Mouse (Mus musculus) liver, embryonic 14.5 days (tissue): ENCODE measurements around the gene Slc11a2. TPM values are rescaled to one million over a fixed set of nuclear protein-coding genes. Genes with fewer than 3 reads are reported as not detected.
"Not testable (repeated sequence)": the region's sequence is repeated elsewhere in the genome, so short reads cannot be mapped to it uniquely, and the experiment has no call there.

ENCODE experiments used
- ATAC-seq: fragments of 200-750 bp; cut with Nextera tagmentation; 2 replicates; pipeline ENCODE4 v1.8.0; 2017; ENCODE audit warnings: moderate number of reproducible peaks, mild to moderate bottlenecking, moderate library complexity; ENCODE audit not compliant: insufficient read depth
- DNase-seq, 3 experiments: peaks; one replicate each; pipeline ENCODE4 v3.0.0-alpha.2; 2012 to 2013; ENCODE audit warnings: low read depth in 3 of 3, low spot score in 3 of 3
- H3K27ac ChIP-seq: fragments of 300-500 bp; sonication (generic); 2 replicates; pipeline ENCODE4 v1.5.1; 2014; ENCODE audit warnings: moderate library complexity, mild to moderate bottlenecking, control low read depth, inconsistent platforms
- H3K27me3 ChIP-seq: fragments of 300-500 bp; sonication (generic); 2 replicates; pipeline ENCODE4 v1.6.1; 2014; ENCODE audit warnings: mild to moderate bottlenecking, low read length, moderate library complexity; ENCODE audit not compliant: control insufficient read depth, insufficient read depth
- H3K36me3 ChIP-seq: fragments of 300-500 bp; sonication (generic); replicated peaks from 2 replicates; pipeline ENCODE4 v1.6.1; 2014; ENCODE audit warnings: low read depth; ENCODE audit not compliant: control insufficient read depth, insufficient read depth
- H3K4me1 ChIP-seq, 2 experiments: fragments of 200-500 bp in 1 of 2; fragments of 300-500 bp in 1 of 2; sonication (generic) in 1 of 2; replicated peaks; 2 replicates each; pipeline ENCODE4 v1.6.1; 2012 to 2014; ENCODE audit warnings: antibody characterized with exemption in 1 of 2, inconsistent platforms in 1 of 2, low read length in 1 of 2; ENCODE audit not compliant: control insufficient read depth in 2 of 2, insufficient read depth in 2 of 2
- H3K4me2 ChIP-seq: fragments of 300-500 bp; sonication (generic); 2 replicates; pipeline ENCODE4 v1.6.1; 2014; ENCODE audit warnings: low read depth, mild to moderate bottlenecking, control low read depth, moderate library complexity
- H3K4me3 ChIP-seq, 2 experiments: fragments of 200-500 bp in 1 of 2; fragments of 300-500 bp in 1 of 2; sonication (generic) in 1 of 2; 2 replicates each; pipeline ENCODE4 v1.5.1; 2012 to 2014; ENCODE audit warnings: low read depth in 2 of 2, low read length in 2 of 2, mild to moderate bottlenecking in 2 of 2, control low read depth in 1 of 2, inconsistent platforms in 1 of 2, moderate library complexity in 1 of 2; ENCODE audit not compliant: insufficient read depth in 1 of 2
- H3K9ac ChIP-seq: fragments of 300-500 bp; sonication (generic); replicated peaks from 2 replicates; pipeline ENCODE4 v1.6.1; 2014; ENCODE audit warnings: mild to moderate bottlenecking, control low read depth, moderate library complexity
- H3K9me3 ChIP-seq: fragments of 300-500 bp; sonication (generic); 2 replicates; pipeline ENCODE4 v1.6.1; 2016; ENCODE audit warnings: low read length, mixed read lengths; ENCODE audit not compliant: control insufficient read depth
- CTCF ChIP-seq: IDR thresholded peaks from 2 replicates; pipeline ENCODE4 v1.5.1; 2016; ENCODE audit warnings: antibody characterized with exemption, low read depth, control low read depth
- EP300 ChIP-seq: IDR thresholded peaks from 2 replicates; pipeline ENCODE4 v1.6.1; 2016; ENCODE audit warnings: antibody characterized with exemption, low read depth
- WGBS: fragments of 180-500 bp; shearing (Covaris S2); extraction: QIAGEN DNeasy Blood & Tissue Kit; methylation state at CpG from one replicate; pipeline ENCODE4 v1.1.7; 2014; ENCODE audit not compliant: insufficient replicate concordance; 5-methylcytosine and 5-hydroxymethylcytosine counted together
- polyA plus RNA-seq, 2 experiments: library from polyadenylated mRNA; depleted of rRNA in 1 of 2; stranded (reverse) in 1 of 2; unstranded in 1 of 2; fragments of >200 nt; fragmentation: Nextera tagmentation in 1 of 2; extraction: Ambion mirVana in 1 of 2; gene quantifications; 2 replicates each; pipeline versions ENCODE4 v1.2.1 to v1.2.3; 2012 to 2014

Slc11a2 gene
- polyA plus RNA-seq, 2 experiments = 37.7 to 38.4 TPM

DNA sequence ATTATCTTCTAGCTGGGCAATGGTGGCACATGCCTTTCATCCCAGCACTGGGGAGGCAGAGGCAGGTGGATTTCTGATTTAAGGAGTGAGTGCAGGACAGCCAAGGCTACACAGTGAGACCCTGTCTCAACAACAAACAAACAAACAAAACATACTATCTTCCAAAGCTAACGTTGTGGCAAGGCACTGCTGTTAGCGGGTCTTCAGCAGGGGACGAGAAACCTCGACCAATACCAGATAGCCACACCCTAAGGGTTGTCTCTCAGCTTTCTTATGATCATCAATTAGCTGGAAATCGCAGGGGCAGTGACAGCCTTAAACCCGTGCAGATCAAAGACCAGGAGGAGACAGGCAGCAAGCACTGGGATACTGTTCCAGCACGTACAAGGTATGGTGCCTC lies 60.6 kb downstream of the Slc11a2 start, which contains the start of gene Higd1c:
TSS of gene Higd1c (plus strand) at position 301 of the 400 bp plus-strand sequence.
- Histone ChIP-seq H3K9me3 (no peaks in the 10 kb centered on the region), H3K36me3 (no peaks in the 10 kb centered on the region), H3K4me3 (no peak within 1 kb of the TSS), H3K27me3 (no peaks in the 10 kb centered on the region), H3K4me2 (no peak within 1 kb of the TSS), H3K4me1 (no peaks in the 10 kb centered on the region), H3K27ac (no peak within 1 kb of the TSS), H3K9ac (no peak within 1 kb of the TSS)
- ATAC-seq = no peak
- DNase-seq = no peak
- 52% methylated on average over 7 of the region's 7 CpGs for WGBS
- no peak for TF ChIP-seq EP300
- no peak for TF ChIP-seq CTCF

DNA sequence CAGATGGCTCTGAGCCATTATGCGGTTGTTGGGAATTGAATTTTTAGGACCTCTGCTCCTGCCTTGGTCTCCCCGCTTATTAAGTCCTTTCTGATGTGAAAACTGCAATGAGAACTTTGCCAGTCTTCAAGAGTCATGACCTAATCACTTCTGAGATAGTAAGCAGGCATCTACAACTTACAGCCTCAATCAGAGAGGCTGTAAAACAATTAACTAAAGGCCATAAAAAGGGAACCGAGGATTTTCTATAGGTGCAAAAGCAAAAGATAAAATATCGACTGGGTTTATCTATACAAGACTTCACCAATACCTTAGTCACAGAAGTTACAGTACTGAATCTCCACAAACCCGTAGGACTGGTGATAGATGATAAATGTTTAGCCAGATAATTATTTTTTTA lies 69.0 kb downstream of the Slc11a2 start:
- Histone ChIP-seq H3K27me3 (no peaks in the 10 kb centered on the region), H3K4me1 (no peaks in the 10 kb centered on the region; a peak in 1 of 4 replicates), H3K4me3 (no peak overlapping the region), H3K9ac (no peak overlapping the region), H3K36me3 (no peaks in the 10 kb centered on the region), H3K9me3 (no peaks in the 10 kb centered on the region), H3K27ac (no peak overlapping the region), H3K4me2 (no peak overlapping the region)
- ATAC-seq (no peak), DNase-seq (no peak)
- TF ChIP-seq CTCF (no peak), EP300 (no peak)
- WGBS = 52% methylated on average over 5 of the region's 5 CpGs

DNA sequence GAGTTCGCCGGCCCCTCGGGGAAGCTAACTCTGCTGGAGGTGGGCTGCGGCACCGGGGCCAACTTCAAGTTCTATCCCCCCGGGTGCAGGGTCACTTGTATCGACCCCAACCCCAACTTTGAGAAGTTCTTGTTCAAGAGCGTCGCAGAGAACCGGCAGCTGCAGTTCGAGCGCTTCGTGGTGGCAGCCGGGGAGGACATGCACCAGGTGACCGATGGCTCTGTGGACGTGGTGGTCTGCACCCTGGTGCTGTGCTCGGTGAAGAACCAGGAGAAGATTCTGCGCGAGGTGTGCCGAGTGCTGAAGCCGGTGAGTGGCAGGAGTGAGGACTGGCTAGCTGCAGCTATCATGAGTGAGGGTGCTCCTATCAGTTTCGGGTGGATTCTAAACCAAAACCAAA lies 71.5 kb downstream of the Slc11a2 start:
- not testable (repeated sequence) for H3K9me3 ChIP-seq, H3K36me3 ChIP-seq, ATAC-seq, H3K4me3 ChIP-seq, DNase-seq, H3K4me1 ChIP-seq, H3K27ac ChIP-seq, H3K27me3 ChIP-seq, H3K9ac ChIP-seq, H3K4me2 ChIP-seq
- 69% methylated on average over 12 of the region's 22 CpGs for WGBS

DNA sequence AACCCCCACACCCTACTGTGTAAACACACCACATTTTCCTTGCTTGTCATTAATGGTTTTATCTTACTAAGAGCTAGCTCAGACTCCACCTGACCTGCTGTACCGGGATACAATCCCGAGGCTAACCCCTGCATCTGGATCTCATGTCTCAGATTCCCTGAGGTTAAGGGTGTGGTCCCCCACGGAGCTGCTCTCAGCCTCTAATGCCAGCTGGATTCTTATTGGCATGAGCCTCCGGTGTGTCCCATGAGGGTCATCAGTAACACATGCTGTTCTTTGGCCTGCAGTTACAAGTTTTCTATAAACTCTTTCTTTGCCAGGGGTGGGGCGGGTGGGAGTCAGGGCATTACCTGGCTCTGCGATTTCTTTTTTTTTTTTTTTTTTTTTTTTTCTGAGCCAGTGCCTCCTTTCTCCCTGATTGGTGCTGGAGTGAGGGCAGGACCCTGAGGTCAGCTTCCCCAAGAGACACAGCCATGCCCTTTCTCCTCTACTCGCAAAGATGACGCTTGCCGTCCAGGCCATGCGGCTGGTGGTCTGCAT lies 72.1 kb downstream of the Slc11a2 start, which contains the start of the genes Methig1 and Mettl7a2:
TSS of gene Methig1 (plus strand) at position 439 of the 540 bp plus-strand sequence.
TSS of gene Mettl7a2 (plus strand) at position 490 of the 540 bp plus-strand sequence.
- no peaks in the 10 kb centered on the region for H3K9me3 ChIP-seq
- DNase-seq = no peak
- no peak within 1 kb of the TSS for H3K4me2 ChIP-seq
- TF ChIP-seq CTCF (no peak), EP300 (no peak)
- H3K9ac ChIP-seq = no peak within 1 kb of the TSS
- H3K36me3 ChIP-seq = no peaks in the 10 kb centered on the region
- ATAC-seq = no peak
- H3K27ac ChIP-seq = no peak within 1 kb of the TSS
- peaks cover 0 to 3% of the 10 kb centered on the region in 2 experiments; a peak in 2 of 4 replicates for H3K4me1 ChIP-seq
- H3K4me3 ChIP-seq = no peak within 1 kb of the TSS
- H3K27me3 ChIP-seq = no peaks in the 10 kb centered on the region
- 62% methylated on average over 10 of the region's 10 CpGs for WGBS

DNA sequence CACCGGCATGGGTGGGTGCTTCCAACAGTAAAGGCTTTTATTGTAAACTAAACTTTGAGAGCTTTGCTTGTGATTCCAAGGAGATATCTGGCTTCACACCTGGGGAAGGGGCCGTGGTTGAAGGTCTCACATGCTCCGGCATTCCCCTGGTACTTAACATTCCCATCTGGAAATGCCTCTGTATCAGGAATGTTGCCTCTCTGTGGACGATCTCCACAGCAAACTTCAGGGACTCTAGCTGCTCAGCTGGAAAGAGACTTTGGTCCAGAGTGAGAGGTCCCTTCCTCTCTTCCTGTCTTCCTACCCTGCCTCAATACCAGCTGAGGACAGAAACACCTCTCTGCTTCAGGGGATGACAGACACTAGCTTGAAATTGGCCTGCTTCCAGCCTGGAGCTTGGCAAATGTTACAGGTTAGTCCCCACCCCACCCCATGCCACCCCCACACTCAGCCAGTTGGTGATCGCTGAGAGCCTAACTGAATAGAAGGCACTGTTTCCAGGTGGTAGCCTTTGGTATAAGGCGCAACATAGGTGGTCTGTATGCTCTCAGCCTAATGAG lies 73.3 kb downstream of the Slc11a2 start:
- Histone ChIP-seq H3K27me3 (no peaks in the 10 kb centered on the region), H3K4me2 (no peak overlapping the region), H3K4me1 (peaks cover 0 to 3% of the 10 kb centered on the region in 2 experiments; a peak in 2 of 4 replicates), H3K36me3 (no peaks in the 10 kb centered on the region), H3K27ac (no peak overlapping the region), H3K9me3 (no peaks in the 10 kb centered on the region), H3K4me3 (no peak overlapping the region), H3K9ac (no peak overlapping the region)
- WGBS = 56% methylated on average over 6 of the region's 6 CpGs
- TF ChIP-seq CTCF (no peak), EP300 (no peak)
- ATAC-seq = no peak
- DNase-seq = no peak
